Mouse (Mus musculus): Measurements from ENCODE around the gene Cacna2d4. TPM values are rescaled to one million over a fixed set of nuclear protein-coding genes. Genes with fewer than 3 reads are reported as not detected.
A peak's percentile ranks its signal among the peaks of the same experiment; 100 is the strongest.

Cacna2d4 gene
- polyA plus RNA-seq, 1 experiment from 2014 or later, result 0.05 TPM

GRCm38 (mm10) chr6:119220297-119220696 lies 16.0 kb upstream of the Cacna2d4 start:
- DNase-seq (ENCODE audit: low read depth, low spot score), result no peak
- no peak for ATAC-seq
- no peaks in the 10 kb centered on the region for H3K27me3 ChIP-seq
- no peak for TF ChIP-seq CTCF (IDR thresholded peaks at IDR 0.05)
- ChIA-PET POLR2A (interaction anchor here (1.1 to 1.4 kb wide), 2 partner anchors 130 to 210 kb away, joined by 3 to 4 read pairs; no protein-coding TSS in a partner anchor), CTCF (interaction anchor here (0.5 to 3.6 kb wide), 17 partner anchors 45 to 225 kb away, joined by 3 to 40 read pairs (median 4); partner anchors contain the start of genes Dcp1b and Lrtm2)
- in situ Hi-C loops (cut with MboI; ENCODE audit: low pct_unique_long_range_greater_than_20kb), result loop anchor here (5.0 kb wide), 2 partner anchors 127 to 212 kb away; no protein-coding TSS in a partner anchor

GRCm38 (mm10) chr6:119224451-119225195 lies 11.7 kb upstream of the Cacna2d4 start:
- in situ Hi-C loops (cut with MboI; ENCODE audit: low pct_unique_long_range_greater_than_20kb), result loop anchor here (5.0 kb wide), 2 partner anchors 123 to 208 kb away; no protein-coding TSS in a partner anchor
- ChIA-PET CTCF (interaction anchor here (1.4 to 2.7 kb wide), 3 partner anchors 112 to 219 kb away, joined by 3 to 13 read pairs (median 3); no protein-coding TSS in a partner anchor), POLR2A (no interaction called here)
- no peak for TF ChIP-seq CTCF (IDR thresholded peaks at IDR 0.05)
- ATAC-seq (peak; percentile 7), DNase-seq (ENCODE audit: low read depth, low spot score) (no peak)
- no peaks in the 10 kb centered on the region for H3K27me3 ChIP-seq

- in situ Hi-C loops (cut with MboI; ENCODE audit: low pct_unique_long_range_greater_than_20kb), result no loop called here
- ChIA-PET POLR2A (no interaction called here), CTCF (interaction anchor here (1.4 to 2.7 kb wide), 3 partner anchors 112 to 219 kb away, joined by 3 to 13 read pairs (median 3); no protein-coding TSS in a partner anchor)
- H3K27me3 ChIP-seq, result no peaks in the 10 kb centered on the region
- no peak for TF ChIP-seq CTCF (IDR thresholded peaks at IDR 0.05)
- no peak for ATAC-seq
- DNase-seq (ENCODE audit: low read depth, low spot score), result no peak
These were observed 11.1 kb upstream of the Cacna2d4 start for GRCm38 (mm10) chr6:119225226-119225625.

GRCm38 (mm10) chr6:119225731-119226130 lies 10.6 kb upstream of the Cacna2d4 start:
- ATAC-seq (no peak), DNase-seq (ENCODE audit: low read depth, low spot score) (no peak)
- POLR2A ChIA-PET, result interaction anchor here (0.8 kb wide), 1 partner anchor 150 kb away, joined by 3 read pairs; no protein-coding TSS in a partner anchor
- in situ Hi-C loops (cut with MboI; ENCODE audit: low pct_unique_long_range_greater_than_20kb), result no loop called here
- no peaks in the 10 kb centered on the region for H3K27me3 ChIP-seq
- CTCF ChIA-PET, result interaction anchor here (1.4 to 2.7 kb wide), 3 partner anchors 111 to 218 kb away, joined by 3 to 13 read pairs (median 3); no protein-coding TSS in a partner anchor
- no peak for TF ChIP-seq CTCF (IDR thresholded peaks at IDR 0.05)

- TF ChIP-seq CTCF (IDR thresholded peaks at IDR 0.05), result no peak
- H3K27me3 ChIP-seq, result no peaks in the 10 kb centered on the region
- DNase-seq (ENCODE audit: low read depth, low spot score) (no peak), ATAC-seq (no peak)
- in situ Hi-C loops (cut with MboI; ENCODE audit: low pct_unique_long_range_greater_than_20kb), result no loop called here
- ChIA-PET CTCF (no interaction called here), POLR2A (no interaction called here)
These were observed 9.3 kb upstream of the Cacna2d4 start for GRCm38 (mm10) chr6:119227001-119227400.

- TF ChIP-seq CTCF (IDR thresholded peaks at IDR 0.05), result no peak
- ChIA-PET POLR2A (no interaction called here), CTCF (interaction anchor here (1.4 kb wide), 1 partner anchor 119 kb away, joined by 3 read pairs; no protein-coding TSS in a partner anchor)
- DNase-seq (ENCODE audit: low read depth, low spot score) (no peak), ATAC-seq (no peak)
- in situ Hi-C loops (cut with MboI; ENCODE audit: low pct_unique_long_range_greater_than_20kb), result no loop called here
- no peaks in the 10 kb centered on the region for H3K27me3 ChIP-seq
These were observed 7.3 kb upstream of the Cacna2d4 start for GRCm38 (mm10) chr6:119228861-119229603.

GRCm38 (mm10) chr6:119233066-119233465 lies 3.3 kb upstream of the Cacna2d4 start:
- DNase-seq (ENCODE audit: low read depth, low spot score) (no peak), ATAC-seq (no peak)
- no peak for TF ChIP-seq CTCF (IDR thresholded peaks at IDR 0.05)
- ChIA-PET CTCF (no interaction called here), POLR2A (no interaction called here)
- H3K27me3 ChIP-seq, result no peaks in the 10 kb centered on the region
- in situ Hi-C loops (cut with MboI; ENCODE audit: low pct_unique_long_range_greater_than_20kb), result no loop called here

- POLR2A ChIA-PET, result no interaction called here
- no peaks in the 10 kb centered on the region for H3K27me3 ChIP-seq
- ATAC-seq (no peak), DNase-seq (ENCODE audit: low read depth, low spot score) (no peak)
- CTCF ChIA-PET, result no interaction called here
- no peak for TF ChIP-seq CTCF (IDR thresholded peaks at IDR 0.05)
- in situ Hi-C loops (cut with MboI; ENCODE audit: low pct_unique_long_range_greater_than_20kb), result no loop called here
These were observed 885 bp upstream of the Cacna2d4 start for GRCm38 (mm10) chr6:119235441-119235840.

GRCm38 (mm10) chr6:119237427-119237989 lies 1.2 kb downstream of the Cacna2d4 start:
- in situ Hi-C loops (cut with MboI; ENCODE audit: low pct_unique_long_range_greater_than_20kb), result no loop called here
- POLR2A ChIA-PET, result no interaction called here
- TF ChIP-seq CTCF (IDR thresholded peaks at IDR 0.05), result no peak
- H3K27me3 ChIP-seq, result no peaks in the 10 kb centered on the region
- CTCF ChIA-PET, result no interaction called here
- DNase-seq (ENCODE audit: low read depth, low spot score), result no peak
- peak; percentile 31 for ATAC-seq

- DNase-seq (ENCODE audit: low read depth, low spot score) (no peak), ATAC-seq (no peak)
- CTCF ChIA-PET, result no interaction called here
- TF ChIP-seq CTCF (IDR thresholded peaks at IDR 0.05), result no peak
- POLR2A ChIA-PET, result no interaction called here
- in situ Hi-C loops (cut with MboI; ENCODE audit: low pct_unique_long_range_greater_than_20kb), result no loop called here
- no peaks in the 10 kb centered on the region for H3K27me3 ChIP-seq
These were observed 3.1 kb downstream of the Cacna2d4 start for GRCm38 (mm10) chr6:119239341-119240005.

Data from Patski (cell line).